Mouse (Mus musculus) C2C12 (cell line): ENCODE results near the gene Creb3l4. TPM values are rescaled to one million over a fixed set of nuclear protein-coding genes. Genes with fewer than 3 reads are reported as not detected.

Source experiments
- H3K27me3 ChIP-seq: one replicate; pipeline ENCODE4 v1.6.1; 2011; ENCODE audit not compliant: control insufficient read depth, insufficient read depth, insufficient read length
- H3K36me3 ChIP-seq: one replicate; pipeline ENCODE4 v1.6.1; 2011; ENCODE audit not compliant: control insufficient read depth, insufficient read depth
- H3K4me3 ChIP-seq: one replicate; pipeline ENCODE4 v1.5.1; 2011; ENCODE audit warnings: mild to moderate bottlenecking, control low read depth; ENCODE audit not compliant: poor library complexity, insufficient read depth, severe bottlenecking
- H3K79me2 ChIP-seq: one replicate; pipeline ENCODE4 v1.6.1; 2011; ENCODE audit not compliant: control insufficient read depth, insufficient read depth
- H3K79me3 ChIP-seq: one replicate; pipeline ENCODE4 v1.6.1; 2011; ENCODE audit warnings: low read depth, control low read depth
- H3ac ChIP-seq: one replicate; pipeline ENCODE3; 2011; ENCODE audit warnings: low read depth; ENCODE audit not compliant: control insufficient read depth, insufficient read length
- CEBPB ChIP-seq: IDR thresholded peaks from one replicate; pipeline ENCODE4 v1.6.1; 2011; ENCODE audit warnings: low read depth, mild to moderate bottlenecking, control low read depth, moderate library complexity
- CTCF ChIP-seq: IDR thresholded peaks from one replicate; pipeline ENCODE4 v1.5.1; 2011; ENCODE audit not compliant: control insufficient read depth, insufficient read depth, insufficient read length
- FOSL1 ChIP-seq: IDR thresholded peaks from one replicate; pipeline ENCODE4 v1.8.0; 2011; ENCODE audit warnings: mild to moderate bottlenecking, low read length; ENCODE audit not compliant: poor library complexity, insufficient read depth, severe bottlenecking
- MAX ChIP-seq: IDR thresholded peaks from one replicate; pipeline ENCODE4 v1.6.1; 2011; ENCODE audit warnings: mild to moderate bottlenecking, control low read depth
- MYOD1 ChIP-seq: IDR thresholded peaks from one replicate; pipeline ENCODE4 v1.6.1; 2011; ENCODE audit warnings: low read depth; ENCODE audit not compliant: control insufficient read depth, insufficient read length
- MYOG ChIP-seq: IDR thresholded peaks from one replicate; pipeline ENCODE4 v1.6.1; 2011; ENCODE audit not compliant: control insufficient read depth, insufficient read length; ENCODE audit errors: extremely low read depth
- USF1 ChIP-seq: IDR thresholded peaks from one replicate; pipeline ENCODE4 v1.6.1; 2011; ENCODE audit warnings: low read depth, mild to moderate bottlenecking, control low read depth, moderate library complexity
- polyA plus RNA-seq: library from polyadenylated mRNA; unstranded; fragments of >200 nt; fragmentation: generic; extraction: Trizol; gene quantifications from one replicate; pipeline ENCODE4 v1.2.1, GENCODE M21; 2012; ENCODE audit warnings: missing spikeins

The Creb3l4 gene
- polyA plus RNA-seq, 1 experiment: 0.06 TPM

DNA sequence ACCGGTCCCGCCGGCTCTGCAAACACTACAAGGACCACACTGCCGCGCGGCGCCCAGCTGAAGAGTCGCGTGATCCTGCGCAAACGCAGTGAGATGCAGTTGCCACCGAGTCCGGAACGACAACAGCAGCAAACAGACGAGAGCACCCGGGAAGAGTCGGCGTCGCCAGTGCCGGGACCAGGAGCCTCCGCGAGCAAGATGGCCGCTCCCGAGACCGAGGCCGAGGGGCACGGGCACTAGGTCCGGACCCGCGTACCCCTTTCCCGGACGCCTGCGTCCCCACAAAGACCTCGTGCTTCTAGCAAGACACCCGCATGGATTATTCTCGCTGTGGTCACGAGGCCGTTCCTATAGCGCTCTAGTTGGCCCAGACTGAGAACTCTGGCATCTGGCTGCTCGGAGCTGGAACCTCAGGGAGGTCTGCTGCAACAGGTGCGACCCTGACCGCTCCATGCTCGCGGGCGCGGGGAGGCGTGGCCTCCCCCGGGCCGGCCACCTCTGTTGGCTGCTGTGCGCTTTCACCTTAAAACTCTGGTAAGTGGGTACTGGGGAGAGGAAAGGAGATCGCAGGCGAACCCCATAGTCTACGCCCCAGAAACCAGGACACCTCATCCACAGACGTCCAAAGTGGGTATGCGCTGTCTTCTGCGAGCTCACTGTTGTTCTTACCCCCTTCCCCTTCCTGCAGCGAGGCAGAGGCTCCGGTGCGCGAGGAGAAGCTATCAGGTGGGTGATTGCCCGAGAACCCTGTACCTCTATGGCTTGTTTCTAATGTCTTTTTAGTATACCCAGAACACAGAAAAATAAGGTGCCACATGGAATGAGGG is 11.6 kb downstream of the Creb3l4 start, which contains the start of gene Jtb:
Gene Jtb (plus strand): TSS at position 91 of the 827 bp plus-strand sequence.
- no peaks in the 10 kb centered on the region for H3K27me3 ChIP-seq
- H3ac ChIP-seq: peak within 1 kb of the TSS; percentile 70
- TF ChIP-seq FOSL1 (no peak), CTCF (no peak), MYOG (no peak), CEBPB (no peak), MAX (peak; percentile 76), MYOD1 (peak; percentile 58), USF1 (peak; percentile 71)
- H3K36me3 ChIP-seq: peaks cover 21% of the 10 kb centered on the region
- H3K4me3 ChIP-seq: peak within 1 kb of the TSS; percentile 85
- H3K79me2 ChIP-seq: peaks cover 16% of the 10 kb centered on the region
- peaks cover 3% of the 10 kb centered on the region for H3K79me3 ChIP-seq

DNA sequence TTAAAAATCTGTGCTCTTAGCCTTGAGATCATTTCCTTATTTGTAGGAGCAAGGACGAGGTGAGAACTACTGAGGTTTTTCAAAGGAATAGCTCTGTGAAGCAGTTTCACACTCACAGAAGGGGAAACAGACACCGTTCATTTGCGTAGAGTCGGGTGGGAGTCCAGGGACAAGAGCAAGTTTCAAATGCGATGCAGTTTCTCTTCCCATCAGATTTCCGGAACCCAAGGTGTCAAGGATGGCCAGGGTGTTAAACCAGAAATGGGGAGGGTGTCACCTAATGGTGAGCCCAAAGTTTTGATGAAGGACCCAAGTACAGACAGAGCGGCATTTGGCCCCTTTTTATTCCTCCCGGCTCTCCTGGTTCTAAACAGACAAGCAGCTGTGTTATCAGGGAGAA is 12.2 kb downstream of the Creb3l4 start:
- Histone ChIP-seq H3K79me3 (peaks cover 3% of the 10 kb centered on the region), H3K27me3 (no peaks in the 10 kb centered on the region), H3K36me3 (peaks cover 21% of the 10 kb centered on the region), H3K79me2 (peaks cover 16% of the 10 kb centered on the region), H3ac (peak overlapping the region; percentile 70), H3K4me3 (peak overlapping the region; percentile 85)
- TF ChIP-seq USF1 (no peak), FOSL1 (no peak), MYOG (no peak), CEBPB (no peak), MAX (no peak), MYOD1 (no peak), CTCF (no peak)

DNA sequence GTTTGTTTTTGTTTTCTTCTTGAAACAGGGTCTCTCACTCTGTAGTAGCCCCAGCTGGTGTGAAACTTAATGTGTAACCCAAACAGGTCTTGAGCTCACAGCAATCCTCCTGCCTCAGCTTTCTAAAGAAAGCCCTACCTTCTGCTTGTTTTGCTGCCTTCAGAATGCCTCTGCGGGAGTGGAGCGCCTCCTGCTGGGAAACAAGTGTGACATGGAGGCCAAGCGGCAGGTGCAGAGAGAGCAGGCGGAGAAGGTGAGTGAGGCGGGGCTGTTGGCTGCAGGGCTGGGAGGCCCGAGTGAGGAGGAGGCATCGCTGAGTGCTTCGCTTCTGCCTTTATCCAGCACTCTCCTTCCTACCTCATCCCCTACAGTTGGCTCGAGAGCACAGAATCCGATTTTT is 19.0 kb downstream of the Creb3l4 start:
- H3K27me3 ChIP-seq: no peaks in the 10 kb centered on the region
- no peaks in the 10 kb centered on the region for H3K79me3 ChIP-seq
- no peak overlapping the region for H3K4me3 ChIP-seq
- H3ac ChIP-seq: no peak overlapping the region
- H3K36me3 ChIP-seq: peaks cover 6% of the 10 kb centered on the region
- H3K79me2 ChIP-seq: no peaks in the 10 kb centered on the region
- TF ChIP-seq FOSL1 (no peak), CEBPB (no peak), MAX (no peak), MYOD1 (no peak), CTCF (no peak), USF1 (no peak), MYOG (no peak)

DNA sequence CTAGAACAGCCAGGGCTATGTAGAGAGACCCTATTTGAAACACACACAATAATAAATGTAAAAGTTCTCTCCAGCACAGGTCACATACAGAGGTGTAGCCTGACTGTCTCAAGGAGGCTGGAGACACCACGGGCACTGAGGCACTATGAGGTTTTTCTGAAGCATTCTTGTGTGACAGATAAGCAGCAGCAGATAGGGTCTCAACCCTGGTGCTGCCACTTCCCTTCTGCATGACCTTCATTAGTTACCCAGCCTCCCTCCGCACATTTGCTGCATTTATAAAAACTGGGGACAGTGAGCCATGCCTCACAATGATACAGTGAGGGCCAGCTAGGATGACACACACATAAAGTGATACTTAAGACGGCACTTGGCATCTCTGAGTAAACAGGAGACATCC is 20.4 kb downstream of the Creb3l4 start:
- H3K4me3 ChIP-seq: no peak overlapping the region
- no peaks in the 10 kb centered on the region for H3K27me3 ChIP-seq
- no peaks in the 10 kb centered on the region for H3K79me2 ChIP-seq
- H3K36me3 ChIP-seq: peaks cover 6% of the 10 kb centered on the region
- H3ac ChIP-seq: no peak overlapping the region
- H3K79me3 ChIP-seq: no peaks in the 10 kb centered on the region
- TF ChIP-seq FOSL1 (no peak), CEBPB (no peak), MYOD1 (no peak), USF1 (no peak), MYOG (no peak), MAX (no peak), CTCF (no peak)

DNA sequence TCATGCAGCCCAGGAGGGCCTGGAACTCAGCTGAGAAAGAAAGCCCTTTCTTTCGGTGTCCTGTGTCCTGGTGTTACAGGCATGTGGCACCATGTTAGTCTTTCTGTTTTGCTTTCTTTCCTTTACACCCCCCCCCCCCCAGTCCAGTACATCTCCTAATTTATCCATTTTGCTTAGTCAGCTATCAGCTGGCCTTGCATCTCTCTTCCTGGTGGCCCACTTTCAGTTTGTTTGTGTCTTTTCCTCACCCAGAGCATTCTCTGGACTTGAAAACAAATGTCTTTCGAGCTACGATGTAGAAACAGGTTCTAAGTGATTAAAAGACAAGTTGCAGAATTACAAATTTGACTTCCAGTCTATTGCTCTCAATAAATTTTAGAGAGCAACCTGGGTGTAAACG is 20.9 kb downstream of the Creb3l4 start:
- no peak for TF ChIP-seq USF1
- TF ChIP-seq FOSL1: no peak
- no peak for TF ChIP-seq CEBPB
- no peak for TF ChIP-seq CTCF
- no peak for TF ChIP-seq MYOG
- TF ChIP-seq MAX: no peak
- TF ChIP-seq MYOD1: no peak
- Histone ChIP-seq H3K4me3 (no peak overlapping the region), H3K27me3 (no peaks in the 10 kb centered on the region), H3K79me3 (no peaks in the 10 kb centered on the region), H3K36me3 (peaks cover 6% of the 10 kb centered on the region), H3ac (no peak overlapping the region), H3K79me2 (no peaks in the 10 kb centered on the region)
